In genomic region chr1:37891400-37891799, GRCm38 (mm10) we compare ENCODE assay signal across 8 mouse cellular contexts. TPM values are rescaled to one million over a fixed set of nuclear protein-coding genes. Genes with fewer than 3 reads are reported as not detected.
DNase-seq lines count a peak whose midpoint lies in the region; ATAC-seq and TF ChIP-seq lines count a peak whose summit lies in the region.

No protein-coding gene starts in this region.

- peak overlapping the region; percentile 94 for H3K4me2 ChIP-seq in hindbrain, embryonic 16.5 days (ENCODE audit: low read length)
- peak overlapping the region; percentile 91 for H3K4me2 ChIP-seq in midbrain, embryonic 16.5 days (ENCODE audit: low read length)

- peaks cover 24% of the 10 kb centered on the region for H3K4me1 ChIP-seq in bone marrow macrophage, adult 2 months (ENCODE audit: control insufficient read depth, insufficient read depth, low read length)
- peaks cover 20% of the 10 kb centered on the region for H3K4me1 ChIP-seq in hindbrain, embryonic 16.5 days (ENCODE audit: control insufficient read depth, insufficient read depth, low read depth, low read length)
- peaks cover 20% of the 10 kb centered on the region for H3K4me1 ChIP-seq in midbrain, embryonic 16.5 days (ENCODE audit: control insufficient read depth, insufficient read depth, low read length)

- H3K9me3 ChIP-seq in hindbrain, embryonic 16.5 days (ENCODE audit: control insufficient read depth, low read length) = no peaks in the 10 kb centered on the region
- no peaks in the 10 kb centered on the region for H3K9me3 ChIP-seq in midbrain, embryonic 16.5 days (replicated peaks; ENCODE audit: control insufficient read depth, low read length, poor library complexity, severe bottlenecking)

- H3K27me3 ChIP-seq in hindbrain, embryonic 16.5 days (replicated peaks; ENCODE audit: control insufficient read depth, insufficient read depth, low read length) = no peaks in the 10 kb centered on the region
- no peaks in the 10 kb centered on the region for H3K27me3 ChIP-seq in midbrain, embryonic 16.5 days (ENCODE audit: control insufficient read depth, insufficient read depth, low read depth, low read length)

- H3K4me3 ChIP-seq in bone marrow macrophage, adult 2 months (ENCODE audit: insufficient read depth, low read length) = peak overlapping the region; percentile 87
- peak overlapping the region; percentile 13; the same call in 1 of the 2 replicates for H3K4me3 ChIP-seq in hindbrain, embryonic 16.5 days (ENCODE audit: low read length)
- H3K4me3 ChIP-seq in midbrain, embryonic 16.5 days (ENCODE audit: low read depth, low read length) = peak overlapping the region; percentile 72

- TF ChIP-seq CTCF in bone marrow macrophage, adult 2 months (IDR thresholded peaks at IDR 0.05; ENCODE audit: low read depth, low read length) = no peak

- peak; percentile 36 for DNase-seq in kidney, adult 9 months
- DNase-seq in kidney, postnatal 25 days = no peak
- no peak for DNase-seq in urinary bladder, adult 18-20 months (ENCODE audit: low spot score in 2 of 2)
- no peak for DNase-seq in adrenal gland, adult 2 months
- no peak for DNase-seq in adrenal gland, postnatal 10 days

- 61% methylated on average over 3 of the region's 3 CpGs for WGBS in hindbrain, embryonic 16.5 days
- 68% methylated on average over 3 of the region's 3 CpGs for WGBS in midbrain, embryonic 16.5 days

- TF ChIP-seq POLR2A in bone marrow macrophage, adult 2 months (IDR thresholded peaks at IDR 0.05; ENCODE audit: borderline replicate concordance, low read depth, low read length) = no peak

- no peak overlapping the region for H3K27ac ChIP-seq in bone marrow macrophage, adult 2 months (ENCODE audit: insufficient read depth, low read depth, low read length)
- H3K27ac ChIP-seq in hindbrain, embryonic 16.5 days (ENCODE audit: low read depth, low read length) = no peak overlapping the region
- no peak overlapping the region for H3K27ac ChIP-seq in midbrain, embryonic 16.5 days (ENCODE audit: low read length)

- H3K9ac ChIP-seq in hindbrain, embryonic 16.5 days (ENCODE audit: low read depth, low read length) = no peak overlapping the region
- H3K9ac ChIP-seq in midbrain, embryonic 16.5 days (ENCODE audit: low read depth, low read length) = peak overlapping the region; percentile 74; the same call in 1 of the 2 replicates

- peaks cover 12% of the 10 kb centered on the region for H3K36me3 ChIP-seq in hindbrain, embryonic 16.5 days (ENCODE audit: control insufficient read depth, insufficient read depth, low read length)
- H3K36me3 ChIP-seq in midbrain, embryonic 16.5 days (ENCODE audit: control insufficient read depth, insufficient read depth, low read length) = peaks cover 10% of the 10 kb centered on the region

- no peak for ATAC-seq in hindbrain, embryonic 16.5 days
- no peak for ATAC-seq in midbrain, embryonic 16.5 days

RNA-seq across cellular contexts. Expression of gene Mrpl30, which starts 1.1 kb away (rescaled TPM):
- polyA plus RNA-seq in bone marrow macrophage, adult 2 months (2012; ENCODE audit: insufficient read depth, insufficient read length, missing spikeins) = 109 and 123 TPM in 2 replicates
- 231 and 265 TPM in 2 replicates for polyA plus RNA-seq in hindbrain, embryonic 16.5 days (2015; fragmentation: Nextera tagmentation; extraction: Ambion mirVana)
- polyA plus RNA-seq in midbrain, embryonic 16.5 days (2015; fragmentation: Nextera tagmentation; extraction: Ambion mirVana) = 229 and 231 TPM in 2 replicates
- total RNA-seq in adrenal gland, adult 2 months (2021) = 100 to 1,000 TPM; 215 to 228 TPM
- 46.2 and 56.0 TPM in 2 replicates for polyA plus RNA-seq in adrenal gland, adult 2 months (2012; rRNA removed)
- total RNA-seq in adrenal gland, postnatal 10 days (2021) = 100 to 1,000 TPM; 339 to 374 TPM

RNA-seq across cellular contexts. Expression of gene Mitd1, which starts 1.2 kb away (rescaled TPM):
- 29.7 and 33.5 TPM in 2 replicates for polyA plus RNA-seq in bone marrow macrophage, adult 2 months (2012; ENCODE audit: insufficient read depth, insufficient read length, missing spikeins)
- 11.1 and 14.0 TPM in 2 replicates for polyA plus RNA-seq in hindbrain, embryonic 16.5 days (2015; fragmentation: Nextera tagmentation; extraction: Ambion mirVana)
- polyA plus RNA-seq in midbrain, embryonic 16.5 days (2015; fragmentation: Nextera tagmentation; extraction: Ambion mirVana) = 13.8 and 14.0 TPM in 2 replicates
- total RNA-seq in adrenal gland, adult 2 months (2021) = 1 to 10 TPM; 8.4 to 9.8 TPM
- 1.1 and 2.0 TPM in 2 replicates for polyA plus RNA-seq in adrenal gland, adult 2 months (2012; rRNA removed)
- 10 to 100 TPM; 11.1 to 14.8 TPM for total RNA-seq in adrenal gland, postnatal 10 days (2021)

RNA-seq across cellular contexts. Expression of gene Lipt1, which starts 19.9 kb away (rescaled TPM):
- polyA plus RNA-seq in bone marrow macrophage, adult 2 months (2012; ENCODE audit: insufficient read depth, insufficient read length, missing spikeins) = 0.55 and 2.0 TPM in 2 replicates
- 7.4 and 8.0 TPM in 2 replicates for polyA plus RNA-seq in hindbrain, embryonic 16.5 days (2015; fragmentation: Nextera tagmentation; extraction: Ambion mirVana)
- polyA plus RNA-seq in midbrain, embryonic 16.5 days (2015; fragmentation: Nextera tagmentation; extraction: Ambion mirVana) = 8.6 and 8.8 TPM in 2 replicates
- 10 to 100 TPM; 13.4 to 22.6 TPM for total RNA-seq in adrenal gland, adult 2 months (2021)
- 1.3 TPM in 2 replicates for polyA plus RNA-seq in adrenal gland, adult 2 months (2012; rRNA removed)
- 10 to 100 TPM; 17.8 to 22.2 TPM for total RNA-seq in adrenal gland, postnatal 10 days (2021)

RNA-seq across cellular contexts. Expression of gene Lyg2, which starts 24.9 kb away (rescaled TPM):
- not detected in 2 replicates for polyA plus RNA-seq in bone marrow macrophage, adult 2 months (2012; ENCODE audit: insufficient read depth, insufficient read length, missing spikeins)
- polyA plus RNA-seq in hindbrain, embryonic 16.5 days (2015; fragmentation: Nextera tagmentation; extraction: Ambion mirVana) = 0.14 TPM in 1 of 2 replicates, not detected in the other
- polyA plus RNA-seq in midbrain, embryonic 16.5 days (2015; fragmentation: Nextera tagmentation; extraction: Ambion mirVana) = not detected in 2 replicates
- total RNA-seq in adrenal gland, adult 2 months (2021) = not detected
- not detected in 2 replicates for polyA plus RNA-seq in adrenal gland, adult 2 months (2012; rRNA removed)
- not detected for total RNA-seq in adrenal gland, postnatal 10 days (2021)

RNA-seq across cellular contexts. Expression of gene Tsga10, which starts 25.2 kb away (rescaled TPM):
- 11.6 and 14.6 TPM in 2 replicates for polyA plus RNA-seq in bone marrow macrophage, adult 2 months (2012; ENCODE audit: insufficient read depth, insufficient read length, missing spikeins)
- polyA plus RNA-seq in hindbrain, embryonic 16.5 days (2015; fragmentation: Nextera tagmentation; extraction: Ambion mirVana) = 12.8 and 13.9 TPM in 2 replicates
- 17.0 and 23.4 TPM in 2 replicates for polyA plus RNA-seq in midbrain, embryonic 16.5 days (2015; fragmentation: Nextera tagmentation; extraction: Ambion mirVana)
- total RNA-seq in adrenal gland, adult 2 months (2021) = 1 to 10 TPM; 5.4 to 5.8 TPM
- 0.06 and 0.15 TPM in 2 replicates for polyA plus RNA-seq in adrenal gland, adult 2 months (2012; rRNA removed)
- total RNA-seq in adrenal gland, postnatal 10 days (2021) = 1 to 10 TPM; 3.9 to 4.7 TPM

Comparison
In these comparisons a context has a peak if more than half of its experiments do, and no peak if none do; other contexts are left out.
1. H3K4me3 ChIP-seq: peak in every context shown above with its lines; median percentile 87 in bone marrow macrophage, adult 2 months; 72 in midbrain, embryonic 16.5 days; 13 in hindbrain, embryonic 16.5 days.